10 mouse cellular contexts compared by ENCODE assay signal in the genomic region with DNA sequence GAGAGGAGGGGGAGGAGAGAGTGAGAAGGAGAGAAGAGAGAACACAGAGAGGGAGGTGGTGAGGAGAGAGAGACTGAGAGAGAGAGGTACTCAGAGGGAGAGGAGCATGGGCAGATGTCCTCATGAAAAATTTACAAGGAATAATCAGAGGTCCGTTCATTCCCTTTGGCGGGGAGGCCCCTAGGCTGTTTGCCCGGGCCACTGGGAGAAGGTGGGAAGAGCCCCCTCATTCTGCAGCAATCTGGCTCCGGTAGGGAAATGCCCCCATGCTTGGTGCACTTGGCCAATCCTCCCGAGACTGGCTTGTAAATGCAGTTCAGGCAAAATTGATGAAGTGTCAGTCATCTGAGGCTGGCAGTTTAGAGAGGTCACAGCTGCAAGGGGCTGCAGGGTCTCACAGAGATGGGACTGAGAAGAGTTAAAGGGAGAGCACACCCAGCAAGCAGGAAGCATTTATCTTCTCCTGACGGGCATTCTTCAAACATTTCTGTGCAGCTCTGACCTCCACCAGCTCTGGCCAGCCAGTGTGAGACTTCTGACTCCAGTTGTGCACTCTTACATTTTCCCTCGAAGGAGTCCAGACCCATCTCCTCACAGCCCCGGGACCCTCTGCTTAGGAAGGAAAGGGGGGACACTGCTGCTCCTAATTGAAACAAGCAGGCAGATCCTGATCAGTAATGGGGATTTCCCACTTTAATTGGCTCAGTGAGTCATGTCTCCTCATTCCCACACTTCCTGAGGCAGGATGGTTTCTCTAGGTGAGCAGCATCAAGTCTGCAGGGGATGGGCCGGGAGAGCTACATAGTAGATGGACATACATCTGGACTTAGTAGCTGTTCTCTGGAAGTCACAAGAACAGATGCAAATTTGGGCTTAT.
DNase-seq lines count a peak whose midpoint lies in the region; ATAC-seq and TF ChIP-seq lines count a peak whose summit lies in the region.
"Had no signal": no experiment of that assay in that cellular context is flagged by ENCODE, and none has a peak within 500 bp of the region (broad histone marks: within the 10 kb centered on the region; RNA-seq: fewer than 3 reads in every experiment).

No protein-coding gene starts in this region.

- H3K9me3 ChIP-seq in embryonic facial prominence, embryonic 10.5 days, result peaks cover 10% of the 10 kb centered on the region; the same call in 1 of the 2 replicates
- H3K9me3 ChIP-seq in hindbrain, embryonic 14.5 days (ENCODE audit: control insufficient read depth, low read length), result no peaks in the 10 kb centered on the region
- no peaks in the 10 kb centered on the region for H3K9me3 ChIP-seq in midbrain, postnatal 0 days (ENCODE audit: low read length)
- H3K9me3 ChIP-seq: heart, embryonic 15.5 days had no signal

- peak overlapping the region; percentile 31 for H3K9ac ChIP-seq in hindbrain, embryonic 14.5 days
- H3K9ac ChIP-seq in midbrain, postnatal 0 days (replicated peaks; ENCODE audit: low read length, poor library complexity, severe bottlenecking), result no peak overlapping the region
- H3K9ac ChIP-seq: heart, embryonic 15.5 days had no signal

- no peak for TF ChIP-seq CTCF in kidney, adult 2 months (conservative IDR thresholded peaks at IDR 0.05; ENCODE audit: insufficient read depth, insufficient read length, low read depth, low read length)
- TF ChIP-seq CTCF in midbrain, postnatal 0 days (IDR thresholded peaks at IDR 0.05), result no peak

- H3K36me3 ChIP-seq in kidney, adult 2 months (ENCODE audit: control insufficient read depth, insufficient read depth, low read length), result no peaks in the 10 kb centered on the region
- H3K36me3 ChIP-seq in embryonic facial prominence, embryonic 10.5 days (replicated peaks), result no peaks in the 10 kb centered on the region
- H3K36me3 ChIP-seq in hindbrain, embryonic 14.5 days (replicated peaks; ENCODE audit: control insufficient read depth, insufficient read depth), result no peaks in the 10 kb centered on the region
- H3K36me3 ChIP-seq in midbrain, postnatal 0 days (ENCODE audit: insufficient read depth, low read length), result no peaks in the 10 kb centered on the region
- H3K36me3 ChIP-seq: heart, embryonic 15.5 days had no signal

- peak; percentile 6 to 12 for DNase-seq in kidney, postnatal 4 days
- DNase-seq in kidney, adult 2 months, result no peak
- DNase-seq in embryonic facial prominence, embryonic 10.5 days (ENCODE audit: low spot score), result peak; percentile 70
- DNase-seq in hindbrain, embryonic 14.5 days (ENCODE audit: low spot score), result peak; percentile 26
- peak; percentile 48 for DNase-seq in midbrain, postnatal 0 days (ENCODE audit: low spot score)
- no peak for DNase-seq in thymus, postnatal 14 days
- no peak for DNase-seq in cerebellum, adult 11-12 months

- H3K27me3 ChIP-seq in kidney, adult 2 months (replicated peaks; ENCODE audit: control insufficient read depth, insufficient read depth, low read length), result no peaks in the 10 kb centered on the region
- H3K27me3 ChIP-seq in embryonic facial prominence, embryonic 10.5 days (replicated peaks; ENCODE audit: low read depth, poor library complexity, severe bottlenecking), result no peaks in the 10 kb centered on the region
- no peaks in the 10 kb centered on the region for H3K27me3 ChIP-seq in hindbrain, embryonic 14.5 days (ENCODE audit: control insufficient read depth, insufficient read depth, low read length)
- no peaks in the 10 kb centered on the region for H3K27me3 ChIP-seq in midbrain, postnatal 0 days (ENCODE audit: insufficient read depth, low read length)

- TF ChIP-seq POLR2A in kidney, adult 2 months (IDR thresholded peaks at IDR 0.05; ENCODE audit: low read depth, low read length), result no peak

- whole genome bisulfite sequencing in kidney, adult 2 months, result 22% methylated on average over 9 of the region's 9 CpGs
- 23% methylated on average over 9 of the region's 9 CpGs for WGBS in embryonic facial prominence, embryonic 10.5 days
- 7% methylated on average over 9 of the region's 9 CpGs for WGBS in hindbrain, embryonic 14.5 days
- 18% methylated on average over 9 of the region's 9 CpGs for WGBS in midbrain, postnatal 0 days

- peak overlapping the region; percentile 46 for H3K4me2 ChIP-seq in hindbrain, embryonic 14.5 days (replicated peaks)
- H3K4me2 ChIP-seq in midbrain, postnatal 0 days (ENCODE audit: low read depth, low read length, poor library complexity, severe bottlenecking), result no peak overlapping the region; the same call in 1 of the 2 replicates
- H3K4me2 ChIP-seq: heart, embryonic 15.5 days had no signal

- H3K4me1 ChIP-seq in kidney, adult 2 months (ENCODE audit: control insufficient read depth, insufficient read depth, low read length), result no peaks in the 10 kb centered on the region
- H3K4me1 ChIP-seq in embryonic facial prominence, embryonic 10.5 days, result peaks cover 38% of the 10 kb centered on the region
- peaks cover 21% of the 10 kb centered on the region for H3K4me1 ChIP-seq in hindbrain, embryonic 14.5 days (replicated peaks; ENCODE audit: control insufficient read depth, insufficient read depth, low read length)
- peaks cover 9% of the 10 kb centered on the region; the same call in 1 of the 2 replicates for H3K4me1 ChIP-seq in midbrain, postnatal 0 days (ENCODE audit: insufficient read depth, low read length)

- ATAC-seq in hindbrain, embryonic 14.5 days (ENCODE audit: low FRiP score), result peak; percentile 54; the same call in 1 of the 2 replicates
- ATAC-seq in midbrain, postnatal 0 days (ENCODE audit: low FRiP score), result no peak
- ATAC-seq in monocyte, adult 5-6 weeks (replicated peaks; ENCODE audit: insufficient number of reproducible peaks, low FRiP score, low TSS enrichment, poor library complexity, severe bottlenecking), result no peak

- no peak overlapping the region for H3K27ac ChIP-seq in kidney, adult 2 months (ENCODE audit: insufficient read depth, low read depth, low read length)
- peak overlapping the region; percentile 86 for H3K27ac ChIP-seq in embryonic facial prominence, embryonic 10.5 days (replicated peaks)
- peak overlapping the region; percentile 94 for H3K27ac ChIP-seq in hindbrain, embryonic 14.5 days
- no peak overlapping the region for H3K27ac ChIP-seq in midbrain, postnatal 0 days (ENCODE audit: low read depth, low read length)
- H3K27ac ChIP-seq: heart, embryonic 15.5 days; macrophage had no signal

- H3K4me3 ChIP-seq in kidney, adult 2 months (ENCODE audit: insufficient read depth, low read depth, low read length), result no peak overlapping the region
- peak overlapping the region; percentile 31; the same call in 1 of the 2 replicates for H3K4me3 ChIP-seq in embryonic facial prominence, embryonic 10.5 days
- H3K4me3 ChIP-seq in hindbrain, embryonic 14.5 days (replicated peaks; ENCODE audit: low read length), result no peak overlapping the region
- no peak overlapping the region for H3K4me3 ChIP-seq in midbrain, postnatal 0 days (ENCODE audit: low read depth, low read length)
- H3K4me3 ChIP-seq: heart, embryonic 15.5 days had no signal

Comparison
In these comparisons a context has a peak if more than half of its experiments do, and no peak if none do; other contexts are left out.
1. DNase-seq: peak in kidney, postnatal 4 days (2 of 2), embryonic facial prominence, embryonic 10.5 days (single experiment), hindbrain, embryonic 14.5 days (single experiment) and midbrain, postnatal 0 days (single experiment); none in kidney, adult 2 months (single experiment), thymus, postnatal 14 days (single experiment) and cerebellum, adult 11-12 months (single experiment).
2. H3K27ac ChIP-seq: peak in embryonic facial prominence, embryonic 10.5 days (single experiment) and hindbrain, embryonic 14.5 days (single experiment); none in kidney, adult 2 months (single experiment) and midbrain, postnatal 0 days (single experiment).